Mouse (Mus musculus) cerebellum, adult 2 months (tissue): ENCODE measurements around the gene Clpp. TPM values are rescaled to one million over a fixed set of nuclear protein-coding genes. Genes with fewer than 3 reads are reported as not detected.

Source experiments
- DNase-seq, 2 experiments: peaks; one replicate each; pipeline ENCODE4 v3.0.0; 2021
- H3K27ac ChIP-seq: fragments of 200-500 bp; 2 replicates; pipeline ENCODE4 v1.5.1; 2012; ENCODE audit warnings: low read length, control low read depth, inconsistent platforms; ENCODE audit not compliant: insufficient read depth
- H3K27me3 ChIP-seq: fragments of 200-500 bp; 2 replicates; pipeline ENCODE4 v1.6.1; 2012; ENCODE audit warnings: inconsistent platforms, mild to moderate bottlenecking, low read length, moderate library complexity; ENCODE audit not compliant: control insufficient read depth, insufficient read depth
- H3K4me1 ChIP-seq: fragments of 200-500 bp; 2 replicates; pipeline ENCODE4 v1.6.1; 2011; ENCODE audit warnings: low read length; ENCODE audit not compliant: control insufficient read depth, insufficient read depth
- H3K4me3 ChIP-seq: fragments of 200-500 bp; replicated peaks from 2 replicates; pipeline ENCODE3; 2011; ENCODE audit warnings: mild to moderate bottlenecking, low read depth, low read length, control low read depth; ENCODE audit not compliant: insufficient read depth
- CTCF ChIP-seq: fragments of 200-500 bp; IDR thresholded peaks from 2 replicates; pipeline ENCODE4 v1.5.1; 2011; ENCODE audit warnings: low read depth, mild to moderate bottlenecking, control low read depth, low read length, moderate library complexity, borderline replicate concordance; ENCODE audit not compliant: insufficient read depth
- POLR2A ChIP-seq: fragments of 200-500 bp; IDR thresholded peaks from 2 replicates; pipeline ENCODE4 v1.6.1; 2011; ENCODE audit warnings: low read length, control low read depth, borderline replicate concordance; ENCODE audit not compliant: insufficient read depth
- WGBS: fragments of 180-500 bp; shearing (Covaris S2); methylation state at CpG from one replicate; pipeline ENCODE4 v1.1.7; 2018; 5-methylcytosine and 5-hydroxymethylcytosine counted together
- polyA plus RNA-seq: library from polyadenylated mRNA; depleted of rRNA; stranded (reverse); fragments of >200 nt; gene quantifications from 2 replicates; pipeline ENCODE4 v1.2.3, GENCODE M21; 2012

Clpp gene
- polyA plus RNA-seq, 1 experiment: 167 TPM

DNA sequence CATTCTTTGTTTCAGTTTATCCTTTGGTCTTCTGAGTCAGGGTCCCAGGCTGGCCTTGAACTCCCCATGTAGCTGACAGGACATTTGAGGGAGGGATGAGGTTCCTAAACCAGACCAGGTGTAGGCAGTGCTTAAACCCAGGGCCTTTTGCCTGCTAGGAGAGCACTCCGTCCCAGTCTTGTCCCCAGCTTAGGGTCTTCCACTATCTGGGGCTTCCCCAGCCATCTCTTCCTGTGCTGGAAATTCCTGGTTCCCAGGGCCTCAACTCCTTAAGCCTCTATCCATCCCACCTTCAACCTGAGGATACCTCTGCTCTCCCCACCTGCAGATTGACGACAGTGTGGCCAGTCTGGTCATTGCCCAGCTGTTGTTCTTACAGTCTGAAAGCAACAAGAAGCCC, 861 bp downstream of the Clpp start:
- no peak overlapping the region; the same call in 1 of the 2 replicates for H3K27ac ChIP-seq
- peak overlapping the region; percentile 88 for H3K4me3 ChIP-seq
- peaks cover 5% of the 10 kb centered on the region; the same call in 1 of the 2 replicates for H3K4me1 ChIP-seq
- TF ChIP-seq CTCF: no peak
- no peak for TF ChIP-seq POLR2A
- whole genome bisulfite sequencing: 71% methylated on average over 2 of the region's 2 CpGs
- H3K27me3 ChIP-seq: no peaks in the 10 kb centered on the region
- DNase-seq: peak in 1 of 2 experiments; percentile 11

DNA sequence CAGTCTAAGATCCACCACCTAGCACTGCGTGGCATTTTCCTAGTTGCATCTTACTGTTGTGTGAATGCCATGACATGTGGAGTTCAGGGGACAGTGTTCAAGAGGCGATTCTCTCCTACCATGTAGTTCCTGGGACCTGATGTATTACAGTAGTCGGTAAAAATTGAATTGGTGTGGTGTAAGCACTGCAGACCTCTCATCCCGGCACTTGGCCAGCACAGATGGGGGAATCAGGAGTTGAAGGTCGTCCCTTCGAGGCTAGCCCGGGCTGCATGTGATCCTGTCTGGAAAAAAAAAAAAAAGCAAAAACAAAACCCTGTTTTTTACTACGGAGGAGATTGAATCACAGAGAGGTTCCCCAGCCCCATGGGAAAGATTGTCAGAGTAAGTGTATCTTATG, 4.9 kb downstream of the Clpp start:
- Histone ChIP-seq H3K4me3 (no peak overlapping the region), H3K27me3 (no peaks in the 10 kb centered on the region), H3K27ac (no peak overlapping the region), H3K4me1 (peaks cover 5% of the 10 kb centered on the region; the same call in 1 of the 2 replicates)
- TF ChIP-seq CTCF (no peak), POLR2A (no peak)
- WGBS: 84% methylated on average over 8 of the region's 8 CpGs
- peak in 1 of 2 experiments; percentile 6 for DNase-seq

DNA sequence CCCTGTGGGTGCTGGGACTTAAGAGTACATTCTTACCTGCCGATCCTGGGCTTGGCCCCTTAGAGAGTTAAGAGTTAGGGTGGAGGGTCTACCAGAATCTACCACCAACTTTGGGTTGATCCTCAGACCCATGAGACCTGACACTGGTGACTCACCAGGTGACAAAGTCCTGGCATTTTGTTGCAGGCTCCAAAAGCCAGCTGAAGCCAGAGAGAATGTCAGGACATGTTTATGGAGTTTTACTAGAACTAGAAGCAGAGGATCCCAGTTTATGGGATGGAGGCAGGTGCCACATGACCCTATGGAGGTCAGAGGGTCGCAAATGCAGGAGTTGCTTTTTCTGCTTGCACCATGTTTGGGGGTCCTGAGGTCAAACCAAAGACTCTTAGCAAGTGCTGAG, 6.4 kb downstream of the Clpp start:
- 71% methylated on average over 2 of the region's 2 CpGs for WGBS
- no peak for TF ChIP-seq POLR2A
- no peak for TF ChIP-seq CTCF
- peak overlapping the region; percentile 24; the same call in 1 of the 2 replicates for H3K27ac ChIP-seq
- peak in 1 of 2 experiments; percentile 20 for DNase-seq
- H3K4me3 ChIP-seq: no peak overlapping the region
- no peaks in the 10 kb centered on the region for H3K4me1 ChIP-seq
- no peaks in the 10 kb centered on the region for H3K27me3 ChIP-seq

DNA sequence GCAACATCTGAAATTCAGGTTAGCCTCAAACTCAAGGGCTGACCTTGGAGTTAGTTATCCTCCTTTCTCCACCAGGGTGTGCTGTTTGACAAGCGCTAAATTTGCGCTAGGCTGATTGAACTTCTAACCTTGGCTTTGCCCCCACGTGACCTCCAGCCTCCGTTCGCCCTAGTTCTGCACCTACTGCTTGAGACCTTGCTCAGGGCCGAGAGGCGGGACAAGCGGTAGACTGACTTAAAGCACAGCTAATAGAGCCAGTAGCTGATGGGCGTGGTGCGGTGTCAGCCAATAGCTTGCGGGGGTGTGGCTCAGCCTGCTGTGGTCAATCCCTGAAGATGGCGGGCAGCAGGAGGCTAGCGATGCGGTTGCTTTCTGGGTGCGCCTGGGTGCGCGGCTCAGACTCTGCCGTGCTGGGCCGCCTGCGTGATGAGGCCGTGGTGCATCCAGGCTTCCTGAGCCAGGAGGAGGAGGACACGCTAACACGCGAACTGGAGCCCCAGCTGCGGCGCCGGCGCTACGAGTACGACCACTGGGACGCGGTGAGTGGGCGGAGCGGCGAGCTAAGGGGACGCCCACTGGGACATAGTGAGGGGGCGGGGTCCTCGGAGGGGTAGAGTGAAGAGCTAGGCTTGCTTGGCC, 7.0 kb downstream of the Clpp start, which contains the start of gene Alkbh7:
TSS of gene Alkbh7 (plus strand) at position 311 of the 639 bp plus-strand sequence.
- Histone ChIP-seq H3K27ac (peak within 1 kb of the TSS; percentile 40; the same call in 1 of the 2 replicates), H3K4me1 (no peaks in the 10 kb centered on the region), H3K4me3 (peak within 1 kb of the TSS; percentile 78), H3K27me3 (no peaks in the 10 kb centered on the region)
- DNase-seq: peak; percentile 93 to 96
- WGBS: under 1% methylated on average over 38 of the region's 38 CpGs
- TF ChIP-seq POLR2A (peak; percentile 80), CTCF (peak; percentile 79)

DNA sequence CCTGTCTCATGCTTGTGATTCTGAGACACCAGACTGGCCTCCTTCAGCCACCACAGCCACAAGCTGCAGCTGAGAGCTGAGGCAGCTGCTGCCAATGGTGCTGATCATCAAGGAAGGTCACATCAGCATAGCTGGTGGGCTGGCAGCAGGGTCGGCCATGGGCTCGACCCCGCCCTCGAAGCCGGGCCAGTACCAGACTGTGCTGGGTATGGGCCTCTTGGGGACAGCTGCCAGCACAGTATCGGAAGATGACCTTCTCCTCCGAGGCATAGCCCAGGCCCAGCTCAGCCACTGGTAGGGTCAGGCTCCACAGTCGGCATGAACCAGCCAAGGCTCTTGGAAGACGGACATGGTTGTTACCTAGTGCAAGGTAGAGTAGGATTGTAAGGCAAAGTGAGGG, 9.3 kb downstream of the Clpp start:
- TF ChIP-seq CTCF: no peak
- no peak for TF ChIP-seq POLR2A
- Histone ChIP-seq H3K4me1 (no peaks in the 10 kb centered on the region), H3K27ac (no peak overlapping the region), H3K27me3 (no peaks in the 10 kb centered on the region), H3K4me3 (no peak overlapping the region)
- no peak for DNase-seq
- WGBS: 87% methylated on average over 9 of the region's 9 CpGs

DNA sequence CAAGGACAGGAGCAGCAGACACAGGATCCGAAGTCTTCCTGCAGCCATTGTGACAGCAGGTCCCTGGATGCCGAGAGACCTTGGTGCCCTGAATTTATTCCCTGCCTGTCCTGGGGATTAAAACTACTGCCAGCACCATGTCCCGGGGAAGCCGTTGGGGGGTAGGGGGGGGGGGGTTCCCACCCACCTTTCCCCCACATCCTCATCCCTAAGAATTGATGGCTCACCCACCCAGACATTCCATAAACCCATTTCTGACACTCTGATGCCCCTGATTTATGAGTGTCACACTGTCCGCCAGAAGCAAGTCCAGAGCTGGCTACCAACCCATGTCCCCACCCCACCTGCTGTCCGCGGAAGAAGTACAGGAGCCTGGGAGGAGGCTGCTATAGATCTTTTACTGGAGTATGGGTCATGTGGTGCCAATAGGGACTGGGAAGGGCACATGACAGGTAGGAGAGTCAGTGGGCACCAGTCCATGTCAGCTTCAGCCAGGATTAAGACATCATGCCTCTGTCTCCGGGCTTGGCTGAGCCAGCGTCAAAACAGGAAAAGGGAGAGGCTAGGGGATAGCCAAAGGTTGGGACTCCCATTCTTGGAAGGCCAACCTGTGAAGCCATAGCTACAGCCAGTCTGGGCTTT, 10.0 kb downstream of the Clpp start, which contains the start of gene Pspn:
TSS of gene Pspn (minus strand) at position 51 of the 642 bp plus-strand sequence.
- 57% methylated on average over 9 of the region's 9 CpGs for WGBS

DNA sequence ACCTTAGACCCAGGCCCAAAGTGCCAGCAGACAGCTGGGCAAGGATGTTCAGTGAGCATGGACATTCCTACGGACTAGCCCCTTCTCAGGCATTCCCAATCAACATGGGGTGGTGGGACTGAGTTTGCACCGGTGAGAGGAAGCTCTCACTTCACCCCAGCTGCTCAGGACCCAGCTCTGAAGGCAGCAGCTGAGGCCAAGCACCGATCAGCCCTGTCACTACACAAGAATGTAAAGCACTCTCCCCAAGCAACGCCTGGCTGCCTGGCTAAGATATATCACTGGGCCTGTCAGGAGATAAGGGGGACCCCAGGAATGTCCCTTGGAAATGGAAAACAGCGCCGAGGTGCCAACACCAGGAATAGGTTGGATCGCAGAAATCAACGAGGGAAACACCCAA, 11.1 kb downstream of the Clpp start:
- 70% methylated on average over 8 of the region's 8 CpGs for WGBS
- no peak for TF ChIP-seq CTCF
- TF ChIP-seq POLR2A: no peak
- H3K27me3 ChIP-seq: no peaks in the 10 kb centered on the region

More for the DNA sequence above, 10.0 kb downstream of the Clpp start, which contains the start of gene Pspn:
- Histone ChIP-seq H3K27me3 (no peaks in the 10 kb centered on the region), H3K27ac (no peak within 1 kb of the TSS), H3K4me1 (no peaks in the 10 kb centered on the region), H3K4me3 (no peak within 1 kb of the TSS)
- TF ChIP-seq POLR2A (no peak), CTCF (no peak)
- no peak for DNase-seq

More for the DNA sequence above, 11.1 kb downstream of the Clpp start:
- no peak overlapping the region for H3K27ac ChIP-seq
- H3K4me3 ChIP-seq: no peak overlapping the region
- DNase-seq: no peak
- no peaks in the 10 kb centered on the region for H3K4me1 ChIP-seq
